Mouse (Mus musculus) gastrocnemius, postnatal 14 days (tissue): ENCODE data around the gene Fgfr2. TPM values are rescaled to one million over a fixed set of nuclear protein-coding genes. Genes with fewer than 3 reads are reported as not detected.

ENCODE experiments used
- DNase-seq: peaks from one replicate; pipeline ENCODE4 v3.0.0; 2021; ENCODE audit warnings: mixed read lengths
- intact Hi-C: fragments of 180-260 bp; cut with DNase I; formaldehyde crosslinking; loops from one replicate; pipeline ENCODE4 v1.15.1; 2025; ENCODE audit warnings: low total_unique reads
- total RNA-seq, 2 experiments: library from RNA; stranded (reverse); gene quantifications; 2 replicates each; pipeline ENCODE4 v1.2.3; 2021

Gene Fgfr2
- total RNA-seq, 2 experiments from 2014 or later, result 1.2 to 1.8 TPM

DNA sequence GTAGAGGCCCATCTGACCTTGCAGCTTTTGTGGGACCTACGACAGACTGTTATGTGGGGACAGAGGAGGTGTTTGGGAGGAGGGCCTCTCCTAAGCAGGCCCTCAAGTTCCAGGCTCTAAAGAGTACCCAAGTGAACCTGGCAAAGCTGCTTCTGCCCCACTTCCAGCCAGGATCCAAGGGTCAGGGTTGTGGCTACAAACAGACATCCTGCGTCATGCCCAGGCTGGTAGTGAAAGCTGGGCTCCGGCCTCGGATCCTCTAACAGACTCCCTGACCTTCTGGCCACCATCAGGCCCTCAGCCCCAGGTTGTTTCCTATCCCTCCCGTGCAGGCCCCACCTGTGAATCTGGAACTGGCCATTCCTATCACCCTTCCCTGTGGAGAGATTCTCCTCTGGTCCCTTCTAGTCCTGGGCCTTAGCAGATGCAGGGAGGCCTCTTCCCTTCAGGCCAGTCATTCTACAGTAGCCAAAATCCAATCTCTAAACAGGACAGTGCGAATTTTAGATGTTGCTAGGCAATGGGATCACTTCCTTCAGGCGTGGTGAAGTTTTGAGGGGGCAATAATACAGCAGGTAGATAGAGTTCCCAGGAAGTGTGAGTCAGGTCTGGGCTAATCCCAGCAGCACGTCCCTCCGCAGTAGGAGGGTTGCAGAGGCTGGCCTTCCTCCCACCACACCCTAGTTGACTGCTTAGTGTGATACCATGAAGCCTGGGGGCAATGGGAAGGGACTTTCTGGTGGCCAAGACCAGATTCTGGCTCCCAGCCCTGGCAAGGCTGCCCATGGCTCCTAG, 419.4 kb downstream of the Fgfr2 start:
- no peak for DNase-seq
- intact Hi-C loops, result no loop called here

DNA sequence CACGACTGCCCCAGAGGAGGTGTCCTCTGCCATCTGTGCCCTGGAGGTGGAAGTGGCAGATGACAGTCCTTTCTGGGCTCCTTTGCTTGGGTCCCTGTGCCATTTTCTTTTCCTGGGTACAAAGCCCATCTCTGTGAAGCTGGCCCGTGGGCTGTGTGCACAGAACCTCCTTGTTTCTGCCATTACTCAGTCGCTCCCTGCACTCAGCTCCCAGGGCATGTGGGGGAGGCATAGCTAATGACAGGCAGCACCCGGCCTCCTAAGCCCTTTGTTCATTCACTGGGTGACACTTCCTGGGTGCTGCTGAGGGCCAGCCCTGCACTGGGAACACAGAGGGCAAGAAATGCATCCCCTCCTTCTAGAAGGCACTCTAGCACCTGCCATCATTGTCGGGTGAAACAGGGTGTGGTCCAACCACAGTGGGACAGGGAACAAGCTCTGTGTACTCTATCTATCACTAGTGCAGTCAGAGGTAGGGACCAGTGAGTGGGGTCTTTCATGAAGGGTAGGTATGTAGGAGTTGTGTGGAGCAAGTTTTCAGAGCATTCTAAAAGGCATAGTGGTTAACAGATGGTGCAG, 420.6 kb downstream of the Fgfr2 start:
- DNase-seq, result no peak
- intact Hi-C loops, result no loop called here

DNA sequence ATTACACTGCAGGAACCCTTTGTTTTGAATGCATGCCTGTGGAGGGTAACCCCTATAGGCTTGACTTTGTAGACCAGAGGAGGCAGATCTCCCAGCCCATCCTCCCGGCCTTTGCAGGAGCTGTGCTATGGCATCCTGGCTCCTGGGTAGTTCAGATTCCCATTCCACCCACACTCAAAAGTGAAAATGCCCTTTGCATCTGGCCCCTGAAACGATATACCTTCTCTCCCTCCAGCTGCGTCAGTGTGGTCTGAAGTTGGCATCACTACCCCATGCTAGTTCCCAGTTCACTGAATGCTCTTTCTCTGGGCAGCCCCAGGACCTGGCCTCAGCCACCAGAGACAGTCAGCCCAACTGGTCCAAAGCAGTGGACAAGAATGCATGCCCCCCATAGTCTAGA, 421.1 kb downstream of the Fgfr2 start:
- DNase-seq, result no peak
- intact Hi-C loops, result no loop called here

DNA sequence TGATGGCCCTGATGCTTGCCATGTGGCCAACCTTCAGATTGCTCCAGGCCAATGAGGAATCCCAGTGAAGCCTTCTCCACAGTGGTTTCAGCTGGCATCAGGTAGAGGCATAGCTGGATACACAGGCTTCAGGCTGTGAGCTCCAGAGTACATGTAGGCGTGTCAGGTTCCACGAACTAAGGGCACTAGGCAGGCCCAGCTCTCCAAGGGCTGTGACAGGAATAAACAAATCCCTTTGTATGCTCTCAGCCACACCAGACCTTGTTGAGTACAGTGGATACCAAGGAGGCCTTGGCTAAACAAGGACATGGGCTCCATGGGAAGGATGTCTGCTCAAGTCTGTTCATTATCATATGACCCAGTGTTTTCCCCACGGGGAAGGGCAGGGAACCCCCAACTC, 421.7 kb downstream of the Fgfr2 start:
- DNase-seq, result no peak
- intact Hi-C loops, result no loop called here

DNA sequence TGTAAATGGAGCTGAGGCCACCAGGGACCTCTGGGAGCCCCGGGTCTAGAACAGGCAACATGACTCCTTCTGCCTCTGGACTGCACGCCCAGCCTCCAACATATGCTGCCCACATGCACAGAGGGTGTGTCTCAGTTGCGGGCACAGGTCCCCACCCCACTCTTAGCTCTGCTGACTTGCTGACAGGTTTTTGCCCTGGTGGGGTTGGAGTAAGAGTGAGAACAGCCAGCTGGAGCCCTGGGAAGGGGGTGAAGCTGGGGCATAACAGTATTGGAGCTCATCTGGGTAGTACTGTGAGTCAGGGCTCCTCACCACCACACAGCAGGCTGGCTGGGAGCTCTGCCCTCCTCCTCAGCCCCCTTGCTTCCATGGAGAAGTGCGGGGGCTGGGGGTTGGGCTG, 423.0 kb downstream of the Fgfr2 start:
- DNase-seq, result no peak
- intact Hi-C loops, result no loop called here

DNA sequence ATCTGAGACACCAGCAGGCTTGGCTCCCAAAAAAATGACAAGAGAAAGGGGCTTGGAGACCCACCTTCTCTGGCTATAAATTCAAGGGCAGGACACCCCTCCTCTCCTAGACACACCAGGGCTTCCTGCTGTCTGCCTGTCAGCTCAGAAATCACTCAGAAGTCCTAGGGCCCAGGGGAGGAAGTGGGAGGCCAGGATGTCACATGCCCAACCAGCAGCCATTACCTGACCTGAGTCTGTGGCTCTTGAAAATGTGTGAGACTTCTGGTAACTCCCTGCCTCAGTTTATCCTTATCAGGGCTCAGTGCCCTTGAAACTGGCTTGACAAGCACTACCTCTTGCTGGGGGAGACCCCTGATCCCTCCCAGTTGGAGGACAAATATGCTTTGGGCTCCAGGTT, 423.5 kb downstream of the Fgfr2 start:
- intact Hi-C loops, result no loop called here
- DNase-seq, result no peak

DNA sequence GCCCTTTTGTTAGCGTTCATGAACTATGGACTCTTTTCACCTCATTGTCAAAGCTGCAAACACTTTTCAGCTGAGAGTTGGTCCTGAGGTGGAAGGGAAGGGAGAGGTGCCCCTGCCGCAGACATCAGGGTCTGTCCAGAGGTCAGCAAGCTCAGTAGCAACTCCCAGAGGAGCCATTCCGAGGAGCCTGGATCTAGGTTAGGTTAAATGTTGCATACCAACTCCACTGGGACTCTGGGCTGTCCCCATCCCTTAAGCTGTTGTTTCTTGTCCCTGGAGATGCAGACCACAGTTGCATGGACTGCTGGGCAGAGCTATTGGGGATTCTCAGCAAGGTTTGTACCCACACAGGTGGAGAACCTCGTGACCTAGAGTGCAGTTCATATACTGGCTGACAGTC, 424.0 kb downstream of the Fgfr2 start:
- intact Hi-C loops, result no loop called here
- DNase-seq, result no peak

DNA sequence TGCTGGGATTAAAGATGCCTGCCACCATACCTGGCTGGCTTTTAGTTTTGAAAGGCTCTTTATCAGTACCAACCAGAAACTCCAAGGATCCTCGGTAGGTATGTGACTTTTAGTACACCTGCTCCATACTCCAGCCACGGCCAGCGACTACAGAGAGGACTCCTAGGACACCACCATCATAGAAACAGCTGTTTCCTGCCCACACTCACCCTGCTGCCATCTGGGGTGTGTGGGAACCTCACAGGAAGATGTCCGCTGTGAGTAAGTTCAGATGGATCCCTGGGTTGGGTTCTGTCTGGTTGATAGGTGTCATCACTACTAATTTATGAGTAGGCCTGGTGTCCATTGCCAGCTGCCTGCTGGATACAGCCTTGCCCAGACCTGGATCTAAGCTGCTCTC, 424.4 kb downstream of the Fgfr2 start:
- DNase-seq, result no peak
- intact Hi-C loops, result no loop called here

DNA sequence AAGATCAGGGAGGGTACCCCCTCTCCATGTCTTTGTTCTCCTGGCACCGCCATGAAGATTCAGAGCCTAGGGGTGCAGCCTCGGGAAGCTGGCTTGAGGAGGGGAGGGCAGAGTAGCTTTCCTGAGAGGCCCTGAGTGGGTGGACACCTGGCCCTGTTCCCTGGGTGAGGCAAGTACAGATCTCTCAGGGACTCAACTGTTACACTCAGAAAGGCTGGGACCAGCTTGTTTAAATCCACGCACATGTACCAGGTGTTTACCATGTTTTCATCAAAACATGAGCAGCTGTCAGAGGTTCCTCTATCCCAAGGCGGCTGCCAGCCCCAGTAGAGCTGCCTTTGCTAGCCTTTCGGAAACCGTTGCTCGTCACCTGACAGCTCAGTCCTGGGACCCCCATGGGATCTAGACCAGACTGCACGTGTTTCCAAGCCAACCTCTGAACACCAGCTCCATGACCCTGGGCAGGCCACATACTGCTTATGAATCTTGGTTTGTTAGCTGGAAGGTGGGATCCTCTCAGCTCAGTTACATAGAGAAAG, 425.8 kb downstream of the Fgfr2 start:
- intact Hi-C loops, result no loop called here

DNA sequence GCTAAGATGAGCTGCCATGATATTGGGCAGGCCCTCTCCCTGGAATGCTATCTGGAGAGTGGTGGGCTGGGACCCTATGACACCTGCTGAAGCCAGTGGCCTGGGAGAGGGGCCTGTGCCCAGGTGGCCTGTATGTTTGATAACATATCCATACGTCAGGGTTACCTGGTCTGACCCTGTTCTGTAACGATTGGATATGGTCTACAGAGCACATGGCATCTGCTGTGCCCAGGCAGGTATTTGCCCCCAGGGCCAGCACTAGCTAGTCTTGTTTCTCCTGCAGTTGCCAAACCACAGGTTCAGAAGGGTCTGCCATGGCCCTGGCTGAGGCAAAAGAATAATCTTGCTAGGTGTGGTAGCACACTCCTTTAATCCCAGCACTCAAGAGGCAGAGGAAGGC, 429.6 kb downstream of the Fgfr2 start:
- DNase-seq, result no peak
- intact Hi-C loops, result no loop called here

More for the DNA sequence above, 425.8 kb downstream of the Fgfr2 start:
- DNase-seq, result no peak

DNA sequence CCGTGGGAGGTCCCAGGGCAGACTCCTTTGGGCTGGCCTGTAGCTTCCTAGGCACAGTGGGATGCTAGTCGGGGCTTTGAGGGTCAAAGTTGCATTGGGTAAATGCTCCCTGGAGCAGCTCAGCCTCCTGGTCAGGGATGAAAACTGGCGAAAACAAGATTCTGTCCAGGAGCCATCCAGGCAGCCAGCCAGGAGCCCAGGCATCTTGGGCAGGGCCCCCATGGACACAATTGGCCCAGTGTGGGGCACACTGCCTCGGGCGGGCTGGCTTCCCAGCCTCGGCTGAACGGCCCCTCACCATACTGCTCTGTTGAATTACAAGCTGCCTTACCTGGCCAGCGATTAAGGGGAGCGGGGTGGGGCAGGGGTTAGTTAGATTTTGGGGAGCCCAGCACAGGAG, 430.4 kb downstream of the Fgfr2 start:
- intact Hi-C loops, result no loop called here

DNA sequence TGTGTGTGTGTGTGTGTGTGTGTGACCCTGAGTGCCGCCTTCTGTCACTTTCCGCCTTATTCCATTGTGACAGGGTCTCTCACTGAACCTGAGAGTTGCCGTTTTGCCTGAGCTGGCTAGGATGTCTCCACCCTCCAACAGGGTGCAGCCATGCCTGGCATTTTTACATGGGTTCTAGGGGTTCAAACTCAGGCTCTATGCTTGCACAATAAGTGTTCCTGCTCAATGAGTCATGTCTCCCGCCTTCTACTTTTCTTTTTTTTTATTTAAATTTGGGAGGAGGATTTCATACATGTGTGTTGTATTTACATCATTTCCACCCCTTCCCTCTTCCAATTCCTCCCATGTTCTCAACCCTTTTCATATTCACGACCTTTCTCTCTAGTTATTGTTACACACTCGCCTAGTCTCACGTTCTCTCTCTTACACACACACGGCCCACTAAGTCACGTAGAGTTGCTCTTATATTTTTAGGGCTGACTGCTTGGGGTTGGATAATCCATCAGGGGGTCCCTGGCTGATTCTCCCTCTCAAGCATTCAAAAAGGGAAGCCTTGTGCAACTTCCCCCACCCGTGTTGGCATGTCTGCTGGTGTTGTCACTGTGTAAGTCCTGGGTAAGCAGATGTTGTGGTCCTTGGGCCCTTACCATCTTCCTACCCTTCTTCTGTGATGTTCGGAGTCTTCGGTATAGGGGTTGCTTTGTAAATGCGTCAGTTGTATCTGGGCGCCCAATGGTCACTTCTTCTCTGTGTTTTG, 432.3 kb downstream of the Fgfr2 start:
- intact Hi-C loops, result no loop called here
- no peak for DNase-seq

More for the DNA sequence above, 430.4 kb downstream of the Fgfr2 start:
- no peak for DNase-seq

DNA sequence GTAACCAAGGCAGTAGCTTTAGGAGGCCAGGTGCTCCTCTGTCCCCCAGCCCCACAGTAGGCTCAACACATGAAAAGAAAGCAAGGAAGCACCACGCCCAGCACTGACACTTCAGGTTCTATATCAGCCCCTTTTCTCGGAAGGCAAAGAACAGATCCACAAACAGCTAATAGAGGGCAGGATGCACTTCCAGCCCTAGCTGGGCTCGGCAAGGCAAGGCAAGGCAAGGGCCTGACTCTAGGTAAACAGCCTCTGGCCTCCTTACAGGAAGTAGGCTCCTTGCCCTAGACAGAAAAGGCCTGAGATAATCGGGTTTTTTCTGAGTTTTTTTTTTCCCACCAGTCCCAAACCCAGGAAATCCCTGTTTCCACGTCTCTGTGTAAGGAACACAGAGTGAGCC, 433.4 kb downstream of the Fgfr2 start:
- intact Hi-C loops, result no loop called here
- DNase-seq, result no peak

DNA sequence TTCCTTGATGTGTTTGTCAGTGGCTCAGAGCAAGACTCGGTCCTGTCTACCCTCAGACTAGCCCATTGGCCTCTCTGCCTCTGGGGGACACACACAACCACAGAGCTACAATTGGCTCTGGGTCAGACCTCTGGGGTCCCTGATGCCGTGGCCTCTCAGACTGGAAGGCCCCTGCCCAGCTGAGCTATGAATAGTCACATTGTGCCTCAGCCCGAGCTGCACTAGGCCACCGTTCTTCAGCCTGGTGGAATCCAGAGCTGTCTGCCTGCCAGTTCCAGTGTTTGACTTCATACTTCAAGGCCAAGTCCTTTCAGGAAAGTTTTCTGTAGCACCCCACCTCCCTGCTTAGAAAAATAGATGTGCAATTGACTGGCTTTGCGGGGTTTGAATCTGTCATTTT, 434.4 kb downstream of the Fgfr2 start:
- intact Hi-C loops, result no loop called here
- DNase-seq, result no peak

DNA sequence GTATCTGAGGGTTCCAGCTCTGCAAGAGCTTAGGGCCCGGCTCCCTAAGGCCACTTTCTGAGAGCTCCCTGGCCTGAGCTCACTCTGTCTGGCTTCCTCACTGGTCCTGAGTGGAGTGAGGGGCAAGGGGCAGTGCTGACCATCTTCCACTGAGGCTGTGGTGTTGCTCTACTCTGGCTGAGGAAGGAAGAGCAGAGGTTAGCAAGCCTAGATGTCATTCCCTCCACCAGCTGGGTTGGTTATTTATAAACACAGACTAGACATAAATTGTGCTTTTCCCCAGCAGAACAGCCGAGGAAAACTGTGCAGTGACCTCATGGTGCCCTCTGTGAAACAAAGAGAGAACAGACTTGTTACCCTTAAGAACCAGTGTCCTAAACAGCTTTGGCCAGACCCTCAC, 435.3 kb downstream of the Fgfr2 start:
- intact Hi-C loops, result no loop called here
- DNase-seq, result no peak

DNA sequence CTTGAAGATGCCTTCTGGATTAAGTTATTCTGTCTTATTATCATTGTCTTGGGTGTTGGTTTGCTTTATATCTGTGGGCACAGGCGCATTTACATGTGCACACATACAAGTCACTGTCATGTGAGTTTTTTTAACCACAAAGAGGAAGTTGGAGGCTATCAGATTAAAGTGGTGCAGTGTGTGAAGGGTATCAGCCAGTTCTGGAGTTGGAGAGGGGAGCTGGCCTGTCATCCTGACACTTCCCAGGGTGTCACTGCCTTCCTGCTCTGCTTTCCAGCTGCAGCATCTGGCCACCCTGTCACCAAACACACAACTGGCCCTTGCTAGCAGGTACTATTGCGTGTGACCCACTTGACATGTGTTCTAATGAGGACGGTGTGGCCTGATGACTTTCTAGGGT, 436.6 kb downstream of the Fgfr2 start:
- DNase-seq, result no peak
- intact Hi-C loops, result no loop called here

DNA sequence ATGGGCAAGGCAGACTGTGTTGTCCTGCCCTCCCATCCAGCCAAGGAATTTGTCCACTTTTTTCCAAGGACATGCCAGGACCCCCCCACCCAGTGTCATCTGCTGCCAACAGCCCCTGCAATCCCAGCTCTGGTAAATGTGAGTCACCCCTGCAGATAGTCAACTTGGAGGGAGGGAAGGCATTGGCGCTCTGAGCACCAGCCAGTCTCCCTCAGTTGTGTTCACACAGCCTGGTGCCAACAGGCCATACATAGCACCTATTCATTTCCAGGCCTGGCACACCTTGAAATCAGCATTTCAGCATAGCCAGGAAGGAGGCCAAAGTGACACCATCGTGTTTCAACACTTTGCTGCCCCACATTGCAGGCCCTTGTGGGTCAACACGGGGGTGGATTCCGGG, 439.2 kb downstream of the Fgfr2 start:
- DNase-seq, result no peak
- intact Hi-C loops, result no loop called here

DNA sequence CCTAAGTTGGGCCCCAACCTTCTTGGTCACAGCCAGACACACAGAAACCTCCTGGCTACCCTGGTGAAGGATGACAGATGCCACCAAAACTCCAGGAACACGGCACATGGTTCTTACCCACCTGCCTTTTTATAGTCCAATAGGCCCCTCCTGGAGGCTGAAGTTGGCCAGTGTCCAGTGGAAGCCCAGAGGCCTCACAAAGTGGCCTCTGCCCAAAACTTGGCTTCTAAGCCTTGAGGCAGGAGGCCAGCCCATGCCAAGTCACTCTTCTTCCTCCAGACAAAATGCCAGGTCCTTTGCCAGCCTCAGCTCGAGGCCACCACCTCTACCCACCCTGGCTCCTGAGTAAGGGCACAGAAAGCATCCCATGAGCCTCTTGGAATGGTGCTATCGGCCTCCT, 440.2 kb downstream of the Fgfr2 start:
- intact Hi-C loops, result no loop called here

DNA sequence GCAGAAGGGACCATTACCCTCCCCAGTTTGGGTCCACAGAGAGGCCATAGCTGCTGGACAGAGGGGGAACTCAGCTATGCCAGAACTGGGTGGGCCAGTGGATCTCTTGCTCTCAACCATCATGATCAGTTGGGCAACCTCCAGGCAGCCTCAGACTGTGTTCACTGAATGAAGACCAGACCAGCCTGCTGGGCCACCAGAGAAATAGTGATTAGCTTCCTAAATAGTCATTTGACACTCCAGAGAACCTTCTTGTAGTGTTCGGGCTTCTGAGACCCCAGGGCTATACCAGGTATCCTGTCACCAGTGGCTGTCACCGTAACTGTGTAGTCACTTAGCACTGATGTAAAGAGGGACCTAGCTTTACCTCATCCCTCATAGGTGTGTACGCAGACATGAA, 440.8 kb downstream of the Fgfr2 start:
- intact Hi-C loops, result no loop called here

More for the DNA sequence above, 440.2 kb downstream of the Fgfr2 start:
- DNase-seq, result no peak

DNA sequence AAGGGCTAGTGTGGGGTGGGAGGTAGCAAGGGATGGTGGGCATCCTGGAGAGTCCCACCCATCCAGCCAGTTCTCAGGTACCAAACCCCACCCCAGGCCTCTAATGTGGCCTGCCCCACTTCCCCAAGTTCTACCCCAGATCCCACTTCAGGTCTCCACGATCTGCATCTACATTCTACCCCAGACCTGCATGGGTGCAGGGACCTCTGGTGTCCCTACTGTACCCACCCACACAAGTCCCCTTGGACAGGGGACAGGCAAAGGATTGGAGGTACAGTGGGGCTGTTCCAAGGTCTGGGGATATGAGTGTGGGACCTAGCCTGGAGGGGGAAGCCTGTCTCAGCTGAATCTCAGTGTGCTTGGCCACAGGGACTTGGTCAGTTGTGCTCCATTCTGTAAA, 441.3 kb downstream of the Fgfr2 start:
- no peak for DNase-seq
- intact Hi-C loops, result no loop called here

More for the DNA sequence above, 440.8 kb downstream of the Fgfr2 start:
- no peak for DNase-seq

DNA sequence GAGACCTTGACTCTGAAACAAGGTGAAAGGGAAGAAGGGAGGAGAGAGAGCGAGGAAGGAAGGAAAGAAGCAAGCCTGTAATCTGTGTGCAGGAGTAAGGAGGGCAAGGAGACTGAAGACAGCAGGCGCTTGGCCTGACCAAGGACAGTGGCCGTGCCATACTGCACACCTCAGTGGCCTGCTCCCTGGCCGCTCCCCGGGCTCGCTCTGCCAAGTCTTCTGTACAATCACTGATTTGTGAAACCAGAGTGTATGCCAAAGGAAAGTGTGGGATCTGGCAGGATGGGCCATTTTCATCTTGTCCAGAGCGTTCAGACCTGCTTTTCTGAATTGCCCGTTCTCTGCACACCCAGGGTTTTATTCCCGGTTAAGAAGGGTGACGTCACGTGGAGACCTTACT, 441.9 kb downstream of the Fgfr2 start:
- no peak for DNase-seq
- intact Hi-C loops, result no loop called here
